Mouse (Mus musculus) ES-E14 (cell line): Measurements from ENCODE around the gene Cdc42. TPM values are rescaled to one million over a fixed set of nuclear protein-coding genes. Genes with fewer than 3 reads are reported as not detected.

ENCODE experiments used
- DNase-seq: peaks from one replicate; pipeline ENCODE4 v3.0.0-alpha.2; 2013; ENCODE audit warnings: low read depth, low spot score
- H3K27ac ChIP-seq: 2 replicates; pipeline ENCODE4 v1.5.1; 2012; ENCODE audit warnings: low read depth, mild to moderate bottlenecking, low read length, moderate library complexity, mixed read lengths; ENCODE audit not compliant: poor library complexity, insufficient read depth, severe bottlenecking
- H3K36me3 ChIP-seq: 2 replicates; pipeline ENCODE4 v1.6.1; 2012; ENCODE audit warnings: mild to moderate bottlenecking, low read length, moderate library complexity, mixed read lengths; ENCODE audit not compliant: control insufficient read depth, poor library complexity, insufficient read depth, severe bottlenecking
- H3K4me1 ChIP-seq, 2 experiments: fragments of 150-350 bp in 1 of 2; sonication (generic) in 1 of 2; 2 replicates each; pipeline ENCODE4 v1.6.1; 2012; ENCODE audit warnings: low read length in 2 of 2, mild to moderate bottlenecking in 1 of 2, mixed read lengths in 1 of 2; ENCODE audit not compliant: control insufficient read depth in 2 of 2, insufficient read depth in 2 of 2, poor library complexity in 1 of 2
- H3K4me3 ChIP-seq, 2 experiments: fragments of 150-350 bp in 1 of 2; sonication (generic) in 1 of 2; 2 replicates each; pipeline ENCODE4 v1.5.1; 2012; ENCODE audit warnings: low read length in 2 of 2, low read depth in 1 of 2, mild to moderate bottlenecking in 1 of 2, mixed read lengths in 1 of 2; ENCODE audit not compliant: insufficient read depth in 1 of 2, poor library complexity in 1 of 2, severe bottlenecking in 1 of 2
- H3K9ac ChIP-seq: 2 replicates; pipeline ENCODE4 v1.6.1; 2012; ENCODE audit warnings: low read depth, mild to moderate bottlenecking, low read length, mixed read lengths; ENCODE audit not compliant: poor library complexity, insufficient read depth, severe bottlenecking
- H3K9me3 ChIP-seq: fragments of 150-350 bp; sonication (generic); 2 replicates; pipeline ENCODE4 v1.6.1; 2012; ENCODE audit warnings: low read depth, mild to moderate bottlenecking, low read length; ENCODE audit not compliant: control insufficient read depth, insufficient read depth
- CHD2 ChIP-seq: IDR thresholded peaks from 2 replicates; pipeline ENCODE4 v1.6.1; 2014; ENCODE audit warnings: mild to moderate bottlenecking, low read depth, low read length, inconsistent platforms
- HCFC1 ChIP-seq: IDR thresholded peaks from 2 replicates; pipeline ENCODE4 v1.6.1; 2012; ENCODE audit warnings: low read length, inconsistent platforms, borderline replicate concordance; ENCODE audit not compliant: insufficient read depth
- MAFK ChIP-seq: IDR thresholded peaks from 2 replicates; pipeline ENCODE4 v1.6.1; 2014; ENCODE audit warnings: mild to moderate bottlenecking, low read depth, low read length, inconsistent platforms; ENCODE audit not compliant: insufficient read depth
- ZC3H11A ChIP-seq: IDR thresholded peaks from 2 replicates; pipeline ENCODE4 v1.6.1; 2012; ENCODE audit warnings: low read depth, mild to moderate bottlenecking, inconsistent platforms, low read length, borderline replicate concordance
- ZNF384 ChIP-seq: IDR thresholded peaks from 2 replicates; pipeline ENCODE4 v1.6.1; 2012; ENCODE audit warnings: low read depth, low read length, inconsistent platforms
- in situ Hi-C, 2 experiments: fragments of 600-800 bp; cut with MboI; formaldehyde crosslinking; loops; one replicate each; pipeline ENCODE4 v1.15.1; 2025; ENCODE audit warnings: low sequenced_read_pairs in 2 of 2, inconsistent platforms in 1 of 2; ENCODE audit not compliant: unreplicated experiment in 2 of 2
- total RNA-seq: library from RNA; depleted of rRNA; stranded (reverse); fragments of 300-350 nt; gene quantifications from 2 replicates; pipeline ENCODE4 v1.2.3, GENCODE M21; 2012

The Cdc42 gene
- total RNA-seq, 1 experiment = 189 TPM

- peaks cover 12% of the 10 kb centered on the region for H3K36me3 ChIP-seq
- in situ Hi-C loops = no loop called here
Measured at GRCm38 (mm10) chr4:137326494-137326893, 31.0 kb downstream of the Cdc42 start.

GRCm38 (mm10) chr4:137324926-137325325, 32.6 kb downstream of the Cdc42 start:
- no peaks in the 10 kb centered on the region; a peak in 1 of 4 replicates for H3K4me1 ChIP-seq
- no peak overlapping the region for H3K27ac ChIP-seq
- no peak overlapping the region for H3K9ac ChIP-seq
- no peaks in the 10 kb centered on the region for H3K9me3 ChIP-seq
- no peak for DNase-seq
- in situ Hi-C loops = no loop called here
- no peak overlapping the region for H3K4me3 ChIP-seq
- H3K36me3 ChIP-seq = peaks cover 15% of the 10 kb centered on the region
- TF ChIP-seq MAFK = no peak
- no peak for TF ChIP-seq ZNF384
- TF ChIP-seq ZC3H11A = no peak
- no peak for TF ChIP-seq HCFC1
- no peak for TF ChIP-seq CHD2

More at GRCm38 (mm10) chr4:137326494-137326893, 31.0 kb downstream of the Cdc42 start:
- H3K4me3 ChIP-seq = no peak overlapping the region
- no peak for TF ChIP-seq HCFC1
- DNase-seq = no peak
- H3K4me1 ChIP-seq = no peaks in the 10 kb centered on the region; a peak in 1 of 4 replicates
- no peak overlapping the region for H3K9ac ChIP-seq
- no peaks in the 10 kb centered on the region for H3K9me3 ChIP-seq
- no peak overlapping the region for H3K27ac ChIP-seq

- peak; percentile 16 for DNase-seq
- Histone ChIP-seq H3K9me3 (no peaks in the 10 kb centered on the region), H3K9ac (no peak overlapping the region), H3K4me1 (peaks cover 0 to 2% of the 10 kb centered on the region in 2 experiments; a peak in 1 of 4 replicates), H3K27ac (no peak overlapping the region), H3K4me3 (no peak overlapping the region), H3K36me3 (peaks cover 4% of the 10 kb centered on the region)
- TF ChIP-seq MAFK (no peak), HCFC1 (no peak), ZC3H11A (no peak), CHD2 (no peak), ZNF384 (no peak)
- in situ Hi-C loops = no loop called here
Measured at GRCm38 (mm10) chr4:137316027-137316770, 41.3 kb downstream of the Cdc42 start.

GRCm38 (mm10) chr4:137315061-137315460, 42.5 kb downstream of the Cdc42 start:
- no peak overlapping the region for H3K27ac ChIP-seq
- H3K4me1 ChIP-seq = peaks cover 0 to 2% of the 10 kb centered on the region in 2 experiments; a peak in 1 of 4 replicates
- H3K36me3 ChIP-seq = peaks cover 3% of the 10 kb centered on the region
- H3K9ac ChIP-seq = no peak overlapping the region
- in situ Hi-C loops = no loop called here
- no peaks in the 10 kb centered on the region for H3K9me3 ChIP-seq
- no peak for DNase-seq
- TF ChIP-seq ZNF384 (no peak), HCFC1 (no peak), CHD2 (no peak), ZC3H11A (no peak)
- no peak overlapping the region for H3K4me3 ChIP-seq

- no peak overlapping the region for H3K9ac ChIP-seq
- TF ChIP-seq CHD2 (no peak), ZC3H11A (no peak), ZNF384 (no peak), HCFC1 (no peak), MAFK (no peak)
- peaks cover 3% of the 10 kb centered on the region for H3K36me3 ChIP-seq
- no peaks in the 10 kb centered on the region for H3K9me3 ChIP-seq
- in situ Hi-C loops = no loop called here
- no peak for DNase-seq
- H3K4me1 ChIP-seq = peaks cover 0 to 2% of the 10 kb centered on the region in 2 experiments; a peak in 1 of 4 replicates
- no peak overlapping the region for H3K4me3 ChIP-seq
- no peak overlapping the region for H3K27ac ChIP-seq
Measured at GRCm38 (mm10) chr4:137314561-137314960, 43.0 kb downstream of the Cdc42 start.
